Mouse (Mus musculus): ENCODE measurements around the gene Nubp2. TPM values are rescaled to one million over a fixed set of nuclear protein-coding genes. Genes with fewer than 3 reads are reported as not detected.

Nubp2 gene
- total RNA-seq, 2 experiments from 2014 or later: 27.0 to 27.8 TPM

Other genes with a start within 250 kb of the Nubp2 start
- 100 to 1,000 TPM; 108 to 133 TPM for gene Slc9a3r2, start 236.0 kb downstream of the Nubp2 start, total RNA-seq (2021)
- not detected for gene Npw, start 227.9 kb downstream of the Nubp2 start, total RNA-seq (2021)
- 10 to 100 TPM; 25.1 to 25.4 TPM for gene Zfp598, start 216.7 kb downstream of the Nubp2 start, total RNA-seq (2021)
- gene Syngr3, start 196.4 kb downstream of the Nubp2 start, total RNA-seq (2021): not detected
- gene Gfer, start 190.2 kb downstream of the Nubp2 start, total RNA-seq (2021): 10 to 100 TPM; 18.9 to 19.8 TPM
- 1 to 10 TPM in 1 of 2 experiments, under 1 TPM in 1; 0.93 to 2.9 TPM for gene Noxo1, start 190.1 kb downstream of the Nubp2 start, total RNA-seq (2021)
- 10 to 100 TPM; 20.8 to 21.5 TPM for gene Tbl3, start 178.7 kb downstream of the Nubp2 start, total RNA-seq (2021)
- not detected for gene Rnf151, start 168.3 kb downstream of the Nubp2 start, total RNA-seq (2021)
- 100 to 1,000 TPM; 730 to 736 TPM for gene Rps2, start 168.2 kb downstream of the Nubp2 start, total RNA-seq (2021)
- gene Ndufb10, start 161.9 kb downstream of the Nubp2 start, total RNA-seq (2021): 100 to 1,000 TPM; 845 to 899 TPM
- gene Rpl3l, start 158.5 kb downstream of the Nubp2 start, total RNA-seq (2021): 10 to 100 TPM; 67.3 to 69.8 TPM
- 100 to 1,000 TPM; 123 to 163 TPM for gene Msrb1, start 149.7 kb downstream of the Nubp2 start, total RNA-seq (2021)
- gene Hs3st6, start 133.4 kb downstream of the Nubp2 start, total RNA-seq (2021): not detected
- gene Meiob, start 82.1 kb downstream of the Nubp2 start, total RNA-seq (2021): not detected
- gene Hagh, start 46.2 kb downstream of the Nubp2 start, total RNA-seq (2021): 100 to 1,000 TPM; 110 to 117 TPM
- 10 to 100 TPM; 62.4 to 66.0 TPM for gene Fahd1, start 36.0 kb downstream of the Nubp2 start, total RNA-seq (2021)
- 10 to 100 TPM in 1 of 2 experiments, 1 to 10 TPM in 1; 9.9 to 14.0 TPM for gene Igfals, start 20.4 kb downstream of the Nubp2 start, total RNA-seq (2021)
- 10 to 100 TPM; 41.3 to 45.8 TPM for gene Spsb3, start 294 bp upstream of the Nubp2 start, total RNA-seq (2021)
- 10 to 100 TPM; 17.1 to 23.7 TPM for gene Eme2, start 8.7 kb upstream of the Nubp2 start, total RNA-seq (2021)
- gene Mrps34, start 8.8 kb upstream of the Nubp2 start, total RNA-seq (2021): 100 to 1,000 TPM; 114 to 116 TPM
- 10 to 100 TPM; 45.4 to 54.6 TPM for gene Nme3, start 10.2 kb upstream of the Nubp2 start, total RNA-seq (2021)
- gene Mapk8ip3, start 50.6 kb upstream of the Nubp2 start, total RNA-seq (2021): 10 to 100 TPM; 64.0 to 66.9 TPM
- gene Jpt2, start 74.3 kb upstream of the Nubp2 start, total RNA-seq (2021): 10 to 100 TPM; 19.4 to 22.9 TPM
- 10 to 100 TPM; 15.2 to 15.9 TPM for gene Cramp1l, start 129.4 kb upstream of the Nubp2 start, total RNA-seq (2021)
- gene Ift140, start 129.7 kb upstream of the Nubp2 start, total RNA-seq (2021): 1 to 10 TPM; 7.3 to 7.8 TPM
- 10 to 100 TPM; 42.1 to 42.2 TPM for gene Tmem204, start 197.2 kb upstream of the Nubp2 start, total RNA-seq (2021)
- 10 to 100 TPM; 15.2 to 16.8 TPM for gene Telo2, start 229.6 kb upstream of the Nubp2 start, total RNA-seq (2021)
- gene Ptx4, start 234.4 kb upstream of the Nubp2 start, total RNA-seq (2021): 1 to 10 TPM; 1.9 to 4.6 TPM
- gene Clcn7, start 247.0 kb upstream of the Nubp2 start, total RNA-seq (2021): 10 to 100 TPM; 27.7 to 28.8 TPM

All from heart, postnatal 10 days (tissue).